Mouse (Mus musculus) left cerebral cortex, postnatal 14 days (tissue): ENCODE results near the gene Ccnd2. TPM values are rescaled to one million over a fixed set of nuclear protein-coding genes. Genes with fewer than 3 reads are reported as not detected.
A peak's percentile ranks its signal among the peaks of the same experiment; 100 is the strongest.

Source experiments
- DNase-seq, 2 experiments: peaks; one replicate each; pipeline ENCODE4 v3.0.0; 2021 to 2022; ENCODE audit warnings: low spot score in 2 of 2, mixed read lengths in 1 of 2
- intact Hi-C: fragments of 180-260 bp; cut with DNase I; formaldehyde crosslinking; loops from one replicate; pipeline ENCODE4 v1.15.1; 2025
- long read RNA-seq, 2 experiments: library from polyadenylated mRNA; stranded (forward); transcript quantifications; one replicate each; pipeline ENCODE4 v2.0.0; 2021
- total RNA-seq, 2 experiments: library from RNA; stranded (reverse); gene quantifications; 2 replicates each; pipeline ENCODE4 v1.2.3; 2021

The Ccnd2 gene
- total RNA-seq, result 100 to 1,000 TPM; 102 to 106 TPM
- long read RNA-seq, experiment 1, full-length matches to known transcripts, result 29 of 41 reads
- long read RNA-seq, experiment 1, partial matches to known transcripts, result 0 of 41 reads
- long read RNA-seq, experiment 1, other reads (novel, unspliced or antisense), result 12 of 41 reads
- long read RNA-seq, experiment 2, full-length matches to known transcripts, result 19 of 31 reads
- long read RNA-seq, experiment 2, partial matches to known transcripts, result 1 of 31 reads
- long read RNA-seq, experiment 2, other reads (novel, unspliced or antisense), result 11 of 31 reads

DNA sequence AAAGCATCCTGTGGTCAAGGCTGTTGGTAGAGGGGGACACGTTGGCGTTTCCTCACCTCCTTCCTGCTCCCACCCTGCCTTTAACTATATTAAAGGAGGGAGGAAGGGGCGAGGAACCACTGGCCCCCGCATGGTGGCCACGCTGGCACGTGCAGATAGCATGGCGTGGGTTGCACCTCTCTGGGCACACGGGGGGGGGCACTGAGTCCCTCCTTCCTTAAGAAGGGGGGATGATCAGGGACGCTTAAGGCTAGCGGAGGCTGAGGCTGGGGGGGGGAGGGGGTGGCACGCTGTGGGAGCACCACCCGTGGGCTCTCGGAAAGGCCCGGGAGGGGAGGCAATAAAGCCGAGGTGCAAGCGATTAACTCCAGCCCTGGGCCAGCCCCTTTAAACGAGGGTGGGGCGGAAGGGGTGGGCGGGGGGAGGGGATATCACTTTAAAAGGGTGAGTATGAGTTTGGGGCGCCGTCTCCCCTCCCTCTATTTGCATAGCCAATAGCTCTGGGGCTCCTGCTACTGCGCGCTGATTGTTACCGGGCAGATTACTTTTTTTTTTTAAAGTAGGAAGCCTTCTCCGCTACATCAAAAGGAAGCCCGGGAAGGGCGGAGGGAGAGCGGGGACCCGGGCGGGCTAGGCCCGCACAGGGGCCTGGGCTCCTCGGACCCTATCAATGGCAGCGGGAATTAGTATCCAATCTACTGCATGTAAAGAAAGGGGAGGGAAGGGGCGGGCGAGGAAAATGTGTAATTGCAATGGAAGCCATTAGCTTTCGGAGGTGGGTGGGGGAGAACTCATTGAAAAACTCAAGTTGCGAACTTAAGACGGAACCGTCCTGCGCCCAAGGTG lies at the start of gene Ccnd2:
Ccnd2 (minus strand) TSS at position 88 of the 846 bp plus-strand sequence.
- peak; percentile 67 to 68 for DNase-seq
- intact Hi-C loops, result no loop called here

- DNase-seq, result no peak
- intact Hi-C loops, result no loop called here
These were observed 45.0 kb upstream of the Ccnd2 start for GRCm38 (mm10) chr6:127196985-127197384.

DNA sequence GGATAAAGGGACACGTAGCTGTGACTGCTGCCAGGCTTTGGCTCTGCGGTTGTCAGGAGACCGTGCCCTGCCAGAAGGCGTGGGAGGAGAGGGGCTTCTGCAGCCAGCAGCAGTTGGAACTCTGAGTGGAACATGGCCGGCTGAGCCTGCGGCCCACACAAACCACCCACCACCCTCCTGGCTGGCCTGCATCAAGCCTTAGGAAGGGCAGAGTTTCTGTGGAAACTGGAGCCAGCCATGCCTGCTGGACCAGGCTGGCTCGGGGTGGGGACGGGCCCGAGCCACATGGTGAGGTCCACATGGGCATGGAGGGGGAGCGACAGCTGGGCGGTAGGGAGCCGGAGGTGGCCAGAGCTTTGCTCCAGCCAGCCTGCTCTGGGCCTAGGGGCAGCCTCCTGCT lies 29.3 kb upstream of the Ccnd2 start:
- intact Hi-C loops, result no loop called here
- DNase-seq, result peak; percentile 32 to 67

DNA sequence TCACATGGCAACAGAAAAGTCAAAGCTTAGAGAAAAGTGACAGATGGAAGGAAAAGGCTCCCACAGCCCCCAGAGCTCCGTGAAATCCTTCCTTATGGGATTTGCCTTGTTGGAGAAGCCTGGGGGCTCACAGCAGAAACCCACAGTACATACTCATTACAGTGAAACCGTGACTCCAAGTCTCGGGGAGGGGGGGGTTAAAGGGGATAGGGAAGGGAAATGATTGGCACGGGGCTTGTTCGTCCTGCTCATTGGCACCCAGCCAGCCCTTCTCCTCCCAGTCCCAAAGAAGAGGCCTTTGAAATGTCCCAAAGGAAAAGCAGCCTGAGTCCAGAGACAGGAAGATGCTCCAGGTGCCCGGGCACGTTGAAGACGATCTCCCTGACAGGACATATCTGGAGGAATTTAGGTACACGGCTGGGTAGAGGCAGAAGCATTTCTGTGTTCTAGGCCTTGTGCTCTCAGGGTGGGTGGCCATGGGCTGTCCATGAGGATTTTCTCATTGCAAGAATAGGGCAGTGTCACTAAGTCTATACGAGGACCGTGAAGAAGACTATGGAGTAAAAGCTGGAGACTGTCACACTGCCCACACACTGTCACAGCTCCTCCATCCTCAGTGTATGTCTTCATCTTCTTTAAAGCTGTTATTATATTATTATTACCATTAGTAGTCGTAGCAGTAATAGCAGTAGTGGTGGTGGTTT lies 27.2 kb upstream of the Ccnd2 start:
- intact Hi-C loops, result no loop called here
- no peak for DNase-seq

GRCm38 (mm10) chr6:127177962-127178361 lies 26.0 kb upstream of the Ccnd2 start:
- DNase-seq, result no peak
- intact Hi-C loops, result no loop called here

- intact Hi-C loops, result no loop called here
- no peak for DNase-seq
These were observed 25.4 kb upstream of the Ccnd2 start for GRCm38 (mm10) chr6:127177441-127177840.

- intact Hi-C loops, result no loop called here
- DNase-seq, result no peak
These were observed 20.5 kb upstream of the Ccnd2 start for GRCm38 (mm10) chr6:127172461-127172860.

GRCm38 (mm10) chr6:127170734-127171133 lies 18.7 kb upstream of the Ccnd2 start:
- DNase-seq, result peak in 1 of 2 experiments; percentile 55
- intact Hi-C loops, result no loop called here

- DNase-seq, result no peak
- intact Hi-C loops, result no loop called here
These were observed 13.7 kb upstream of the Ccnd2 start for GRCm38 (mm10) chr6:127165663-127166062.

DNA sequence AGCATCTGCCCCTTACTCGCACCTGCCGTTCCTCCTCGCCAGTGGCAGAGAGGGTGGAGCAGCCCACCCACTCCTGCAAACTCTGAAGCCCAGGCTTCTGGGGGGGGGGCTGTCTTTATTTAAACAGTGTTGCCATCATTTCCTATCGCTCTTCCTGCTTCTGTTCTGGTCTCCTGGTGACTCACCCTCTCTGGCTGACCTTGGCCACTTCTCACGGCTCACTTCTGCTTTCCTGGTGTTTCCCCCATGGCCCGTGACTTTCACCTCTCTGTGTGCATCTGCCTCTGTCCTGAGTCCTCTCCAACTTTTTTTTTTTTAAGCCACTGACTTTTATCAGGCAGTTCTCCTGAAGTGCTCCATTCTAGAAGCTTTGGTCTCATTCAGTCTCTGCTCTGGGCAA lies 10.8 kb upstream of the Ccnd2 start:
- intact Hi-C loops, result no loop called here

GRCm38 (mm10) chr6:127157321-127157720 lies 5.3 kb upstream of the Ccnd2 start:
- no peak for DNase-seq
- intact Hi-C loops, result no loop called here

More for the DNA sequence above, 10.8 kb upstream of the Ccnd2 start:
- no peak for DNase-seq

GRCm38 (mm10) chr6:127155468-127155867 lies 3.5 kb upstream of the Ccnd2 start:
- DNase-seq, result no peak
- intact Hi-C loops, result no loop called here

DNA sequence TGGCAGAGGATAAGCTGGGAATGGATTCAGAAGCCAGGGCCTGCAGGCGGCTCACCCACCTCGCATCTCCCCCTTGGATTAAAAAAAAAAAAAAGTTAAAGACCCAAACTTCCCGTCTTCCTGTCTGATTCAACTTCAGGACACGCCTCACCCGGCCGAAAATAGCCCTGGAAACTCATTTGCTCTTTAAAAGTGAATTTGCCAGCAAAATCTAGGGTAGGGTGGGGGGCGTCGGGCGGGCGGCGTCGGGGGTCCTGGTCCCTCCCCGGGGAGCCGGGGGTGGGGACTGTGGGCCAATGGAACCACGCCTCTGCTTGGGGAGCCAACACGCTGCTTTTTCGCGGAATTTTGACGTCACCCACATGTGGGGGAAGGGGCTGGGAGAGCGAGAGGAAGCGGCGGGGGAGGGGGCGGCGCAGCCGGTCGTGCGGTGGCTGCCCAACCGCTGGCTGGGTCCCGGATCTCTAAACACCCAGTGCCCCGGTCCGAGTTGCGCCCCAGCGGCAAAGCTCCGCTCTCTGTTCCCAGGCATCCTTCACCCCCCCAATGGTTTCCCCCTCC lies 2.8 kb upstream of the Ccnd2 start:
- intact Hi-C loops, result no loop called here
- no peak for DNase-seq

DNA sequence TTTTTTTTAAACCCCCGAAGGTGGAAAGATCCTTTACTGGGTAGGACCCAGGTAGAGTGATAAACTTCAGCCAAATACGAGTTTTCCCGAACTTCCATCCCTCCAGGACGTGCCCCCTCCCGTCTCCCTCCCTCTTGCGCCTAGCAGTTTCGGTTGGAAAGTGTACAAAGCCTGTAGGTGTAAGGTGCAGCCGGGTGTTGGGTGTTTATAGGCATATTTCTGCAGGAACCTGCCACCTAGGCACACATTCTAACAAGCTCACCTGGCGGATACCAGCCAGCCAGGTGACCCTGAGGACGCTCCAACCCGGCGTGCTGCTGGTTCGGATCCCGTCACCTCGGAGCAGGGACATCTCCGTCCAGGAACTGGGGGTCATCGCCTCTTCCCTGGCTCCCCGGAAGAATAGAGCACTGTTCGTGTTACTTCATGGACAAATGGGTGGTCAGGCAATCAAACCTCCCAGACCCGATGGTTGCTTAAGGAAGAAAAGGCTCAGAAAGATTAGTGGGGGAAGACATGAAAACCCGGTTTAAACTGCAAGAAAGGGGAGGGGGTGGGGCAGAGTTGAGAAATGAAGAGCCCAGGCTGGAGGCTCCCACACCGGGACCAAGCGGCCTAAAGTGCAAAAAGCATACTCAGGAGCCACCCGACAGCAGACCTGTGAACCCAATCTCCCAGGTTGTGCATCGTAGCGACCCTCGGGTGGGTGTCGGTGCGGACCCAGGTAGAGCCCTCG lies 2.1 kb upstream of the Ccnd2 start:
- DNase-seq, result no peak
- intact Hi-C loops, result no loop called here

DNA sequence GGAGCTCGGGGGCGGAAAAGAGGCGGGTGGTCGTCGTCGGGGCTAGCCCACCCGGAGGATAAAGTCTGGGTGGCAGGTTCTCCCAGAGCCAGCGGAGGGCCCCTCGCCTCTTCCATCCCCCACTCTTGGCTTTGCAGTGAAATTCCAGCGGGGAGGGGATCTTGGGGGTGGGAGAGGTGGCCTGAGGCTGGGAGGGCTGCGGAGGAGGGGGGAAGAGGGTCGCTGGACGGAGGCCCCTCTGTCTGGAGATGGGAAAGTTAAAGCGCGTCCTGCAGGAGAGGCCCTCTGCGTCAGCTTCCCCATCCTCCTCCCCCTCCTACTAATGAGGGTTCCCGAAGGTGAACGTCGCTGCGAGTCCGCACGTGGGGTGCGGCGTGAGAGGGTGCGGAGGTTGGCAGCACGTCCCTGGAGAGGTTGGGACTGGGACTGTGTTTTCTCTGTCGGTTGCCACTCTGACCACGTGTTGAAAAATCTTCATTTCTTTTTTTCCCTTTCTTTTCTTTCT lies 1.4 kb upstream of the Ccnd2 start:
- intact Hi-C loops, result no loop called here
- no peak for DNase-seq

DNA sequence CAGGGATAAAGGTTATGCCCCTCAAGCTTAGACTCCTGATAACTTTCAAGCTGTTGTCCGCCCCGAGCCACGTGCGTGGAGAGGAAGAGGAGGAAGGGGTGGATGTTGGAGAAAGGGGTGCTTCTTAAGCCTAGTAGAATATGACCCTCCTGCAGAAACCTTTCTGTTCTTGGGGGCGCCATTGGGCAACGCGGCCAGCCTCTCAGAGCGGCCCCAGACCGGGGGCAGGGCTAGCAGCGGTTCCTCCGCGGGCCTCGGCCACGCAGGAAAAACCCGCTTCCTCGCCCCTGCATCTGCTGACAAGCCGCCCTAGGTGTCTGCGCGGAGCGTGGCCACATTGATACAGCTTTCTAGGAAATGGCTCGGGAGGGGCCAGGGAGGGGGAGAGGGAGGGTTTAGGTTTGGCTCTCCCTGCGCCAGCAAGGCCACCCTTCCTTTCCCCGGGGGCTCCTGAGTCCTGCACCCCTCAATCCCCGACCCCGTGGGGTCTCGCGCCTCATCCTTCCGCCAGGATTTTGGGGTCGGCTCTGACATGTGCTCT lies 358 bp downstream of the Ccnd2 start:
- intact Hi-C loops, result no loop called here
- peak in 1 of 2 experiments; percentile 26 for DNase-seq

GRCm38 (mm10) chr6:127150663-127151564 lies 1.1 kb downstream of the Ccnd2 start:
- intact Hi-C loops, result no loop called here
- DNase-seq, result peak; percentile 59 to 72
